Mouse (Mus musculus) granulocyte monocyte progenitor cell, adult 5-6 weeks (primary cell): Measurements from ENCODE around the gene Tes. TPM values are rescaled to one million over a fixed set of nuclear protein-coding genes. Genes with fewer than 3 reads are reported as not detected.
A peak's percentile ranks its signal among the peaks of the same experiment; 100 is the strongest.
"Not testable (repeated sequence)": the region's sequence is repeated elsewhere in the genome, so short reads cannot be mapped to it uniquely, and the experiment has no call there.

Source experiments
- ATAC-seq: replicated peaks from 2 replicates; pipeline ENCODE4 v1.8.0; 2016; ENCODE audit warnings: mild to moderate bottlenecking, moderate TSS enrichment, inconsistent platforms; ENCODE audit not compliant: poor library complexity, severe bottlenecking
- total RNA-seq, 2 experiments: library from RNA; stranded (forward) in 1 of 2; stranded (reverse) in 1 of 2; fragments of 200-712, 200-1000 nt in 1 of 2; fragments of >200 nt in 1 of 2; fragmentation: Nextera tagmentation in 1 of 2; gene quantifications; 2 replicates each; pipeline ENCODE4 v1.2.3; 2014 to 2017

The Tes gene
- 27.5 and 37.4 TPM in 2 replicates for total RNA-seq (2014; fragmentation: Nextera tagmentation)
- total RNA-seq (2017) = 40.0 and 47.5 TPM in 2 replicates

DNA sequence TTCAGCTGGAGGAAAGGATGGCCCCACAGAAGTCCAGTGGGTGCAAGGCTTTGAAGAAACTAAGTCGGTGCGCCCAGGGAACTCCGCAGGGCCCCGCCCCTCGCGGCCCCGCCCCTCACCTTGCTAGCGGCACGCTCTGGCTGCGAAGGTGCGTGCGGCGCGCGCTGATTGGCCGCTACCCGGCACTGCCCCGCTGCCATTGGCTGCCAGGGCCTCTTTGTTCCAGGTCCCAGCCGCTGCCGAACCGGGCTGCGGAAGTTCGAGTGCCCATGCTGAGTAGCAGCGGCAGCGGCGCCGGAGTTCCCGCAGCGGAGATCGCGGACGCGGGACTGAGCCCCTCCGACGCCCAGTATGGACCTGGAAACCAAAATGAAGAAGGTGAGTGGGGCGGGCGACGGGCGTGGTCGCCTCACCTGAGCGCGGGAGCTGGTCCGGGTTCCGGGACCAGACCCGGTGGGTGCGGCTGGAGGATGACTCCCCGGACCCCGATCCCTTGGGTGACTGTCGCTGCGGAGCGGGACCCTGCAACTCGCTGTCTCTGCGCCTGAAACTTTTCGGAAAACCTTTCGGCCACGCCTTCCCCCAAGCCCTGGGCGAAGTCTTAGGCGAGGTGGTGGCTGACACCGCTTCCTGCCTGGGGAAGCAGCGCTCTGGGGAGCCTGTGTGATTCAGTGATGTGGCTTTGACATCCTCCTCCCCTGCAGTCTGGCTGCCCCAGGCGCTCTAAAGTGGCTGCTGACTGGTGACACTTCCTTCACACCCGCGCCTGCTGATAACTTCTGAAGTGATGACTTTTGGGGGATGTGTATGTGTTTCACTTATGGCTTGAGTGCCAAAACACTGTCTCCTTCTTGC lies at the start of gene Tes:
Gene Tes, plus strand, starts transcription at position 214 of the 855 bp plus-strand sequence.
- ATAC-seq = peak; percentile 83

DNA sequence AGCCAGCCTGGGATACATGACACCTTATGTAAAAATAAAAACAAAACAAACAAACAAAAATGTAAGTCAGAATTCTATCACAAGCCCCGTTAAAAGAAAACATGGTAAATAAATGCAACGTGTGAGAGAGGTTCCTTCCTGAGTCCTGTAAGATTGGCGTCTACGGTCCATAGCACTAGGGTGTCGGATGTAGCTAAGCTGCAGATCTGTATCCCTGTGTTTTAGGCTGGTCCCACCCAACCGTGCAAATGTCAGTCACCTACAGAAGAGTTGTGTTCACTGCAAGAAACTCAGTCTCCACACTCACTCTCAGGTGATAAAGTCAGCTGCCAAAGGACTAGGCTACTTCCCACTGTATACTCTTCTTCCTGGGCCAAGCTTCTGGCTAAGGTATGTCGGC lies 39.1 kb upstream of the Tes start:
- no peak for ATAC-seq

DNA sequence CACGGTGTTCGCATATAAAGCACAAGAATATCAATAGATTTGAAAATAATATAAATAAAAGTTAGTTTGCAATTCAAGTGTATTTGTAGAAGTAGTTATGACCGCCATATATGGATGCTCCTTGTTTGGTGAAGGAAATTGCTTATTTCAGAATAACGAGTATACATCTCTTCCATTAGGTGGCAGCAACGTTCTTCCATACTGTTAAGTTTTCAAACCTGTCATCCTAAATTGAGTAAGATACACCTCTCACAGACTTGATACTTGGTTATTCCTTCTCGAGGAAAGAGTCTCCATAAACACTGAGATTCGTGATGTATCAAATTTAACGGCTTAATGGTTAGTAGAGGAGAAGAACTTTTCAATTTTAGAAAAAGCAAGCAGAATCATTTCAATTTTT lies 37.4 kb upstream of the Tes start:
- peak; percentile 88 for ATAC-seq

DNA sequence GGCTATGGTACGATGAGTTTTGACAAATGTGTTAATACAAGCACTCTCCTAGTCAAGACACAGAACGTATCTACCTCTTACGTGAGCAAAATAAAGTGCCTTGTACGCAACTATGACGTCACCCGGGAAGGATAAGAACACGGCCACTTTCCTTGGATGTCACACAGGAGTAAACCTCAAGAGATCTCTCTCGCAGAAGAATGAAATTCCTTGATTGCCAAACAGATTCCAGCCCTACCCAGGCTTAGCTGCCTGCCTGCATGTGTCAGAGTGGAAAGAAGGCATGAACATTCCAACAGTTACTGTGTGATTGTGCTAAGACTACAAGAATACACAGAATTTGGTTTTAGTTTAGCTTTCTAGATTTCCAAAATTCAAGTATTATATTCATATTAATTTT lies 36.1 kb upstream of the Tes start:
- no peak for ATAC-seq

DNA sequence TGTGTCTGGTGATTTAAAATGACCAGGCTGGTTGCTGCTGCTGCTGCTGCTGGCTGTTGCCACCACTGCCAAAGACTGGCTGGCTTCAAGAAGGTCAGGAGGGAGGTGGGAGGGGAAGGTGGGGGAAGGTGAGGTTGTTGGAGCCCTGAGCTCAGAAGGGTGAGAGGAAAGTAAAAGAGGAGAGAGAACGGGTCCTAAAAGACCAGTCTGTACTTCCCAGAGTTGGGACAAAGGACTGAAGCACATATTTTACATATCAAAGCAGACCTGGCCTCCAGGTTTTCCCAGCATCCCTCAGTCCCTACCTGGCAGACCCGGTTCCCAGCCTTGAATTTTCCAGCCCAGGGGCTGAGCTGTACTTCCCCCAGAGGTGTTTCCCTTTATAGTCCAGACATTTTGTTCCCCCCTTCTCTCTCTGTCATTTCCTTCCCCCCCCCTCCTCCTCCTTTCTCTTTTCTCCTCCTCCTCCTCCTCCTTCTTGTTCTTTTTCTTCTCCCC lies 32.7 kb upstream of the Tes start:
- ATAC-seq = no peak

DNA sequence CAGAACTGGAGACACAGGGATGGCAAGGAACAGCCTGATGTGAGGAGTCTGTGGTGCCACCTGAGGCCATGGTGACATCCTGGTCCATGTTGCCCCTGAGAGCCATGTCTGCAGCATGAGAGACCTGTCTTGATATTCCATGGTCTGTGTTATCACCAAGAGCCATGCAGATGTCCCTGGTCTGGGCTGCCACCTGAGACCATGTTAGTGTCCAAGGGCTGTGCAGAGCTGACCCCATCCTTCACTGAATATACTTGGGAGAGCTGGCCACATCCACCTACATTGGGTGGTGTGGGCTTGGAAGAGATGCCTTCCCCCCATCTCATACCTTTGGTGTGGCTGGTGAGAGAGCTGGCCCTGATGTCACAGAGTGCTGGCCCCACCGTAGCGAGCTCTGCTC lies 30.9 kb upstream of the Tes start:
- ATAC-seq = no peak

DNA sequence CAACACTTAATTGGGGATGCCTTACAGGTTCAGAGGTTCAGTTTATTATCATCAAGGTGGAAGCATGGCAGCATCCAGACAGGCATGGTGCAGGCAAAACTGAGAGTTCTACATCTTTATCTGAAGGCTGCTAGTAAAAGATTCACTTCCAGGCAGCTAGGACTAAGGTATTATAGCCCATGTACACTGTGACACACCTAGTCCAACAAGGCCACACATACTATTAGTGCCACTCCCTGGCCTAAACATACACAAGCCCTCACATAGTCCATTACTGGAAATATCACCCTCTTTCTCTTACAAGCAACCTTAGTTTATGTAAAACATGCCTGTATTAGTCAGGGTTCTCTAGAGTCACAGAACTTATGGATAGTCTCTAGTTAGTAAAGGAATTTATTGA lies 29.7 kb upstream of the Tes start:
- ATAC-seq = no peak

DNA sequence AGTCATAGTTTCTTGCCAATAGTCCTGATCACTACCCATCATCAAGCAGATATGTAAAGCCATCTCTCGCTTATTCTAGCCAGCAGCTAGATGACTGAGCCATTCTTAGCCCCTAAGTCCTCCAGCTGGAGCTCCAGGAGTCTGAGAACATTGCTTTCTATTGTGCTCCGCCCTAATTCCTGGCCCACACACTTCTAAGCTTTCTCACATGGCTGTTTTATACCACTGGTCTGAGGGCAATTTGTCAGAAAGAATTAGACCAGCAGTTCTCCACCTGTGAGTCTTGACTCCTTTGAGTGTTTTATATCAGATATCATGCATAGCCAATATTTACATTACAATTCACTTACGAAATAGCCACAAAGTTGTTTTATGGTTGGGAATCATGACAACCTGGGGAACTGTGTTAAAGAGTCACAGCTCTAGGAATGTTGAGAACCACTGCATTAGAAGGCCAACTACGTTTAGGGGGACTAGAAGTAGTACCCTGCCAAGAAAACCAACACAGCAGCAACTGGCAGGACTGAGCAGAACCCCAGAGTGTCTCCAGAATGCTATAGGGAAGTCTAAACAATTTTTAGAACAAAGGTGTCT lies 13.4 kb upstream of the Tes start:
- ATAC-seq = no peak

DNA sequence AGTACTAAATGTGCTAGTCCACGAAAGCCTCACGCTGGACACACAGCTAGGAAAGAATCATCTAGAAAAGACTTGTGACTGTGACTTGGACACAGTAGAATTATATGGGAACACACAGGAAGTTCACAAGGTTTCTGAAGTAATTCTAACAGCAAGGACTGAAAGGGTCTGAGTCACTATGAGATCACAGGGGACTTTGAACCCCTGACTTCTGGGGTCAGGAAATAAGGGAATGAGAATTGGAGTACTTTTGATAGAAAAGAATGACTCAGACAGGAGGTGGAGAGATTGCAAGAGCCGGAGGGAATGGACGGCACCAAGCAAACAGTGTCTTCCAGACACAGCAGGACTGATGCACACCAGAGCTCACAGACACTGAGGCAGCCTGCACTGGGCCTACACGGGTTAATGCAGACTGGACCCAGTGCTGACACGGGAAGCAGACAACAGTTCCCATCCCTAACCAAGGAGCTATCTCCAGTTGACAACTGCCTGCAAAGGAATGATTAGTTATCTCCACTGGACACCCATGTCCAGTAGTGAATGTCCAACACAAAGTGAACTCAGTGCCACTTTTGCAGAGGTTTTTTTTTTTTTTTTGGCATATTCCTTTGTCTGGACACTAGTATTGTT lies 11.8 kb upstream of the Tes start:
- no peak for ATAC-seq

DNA sequence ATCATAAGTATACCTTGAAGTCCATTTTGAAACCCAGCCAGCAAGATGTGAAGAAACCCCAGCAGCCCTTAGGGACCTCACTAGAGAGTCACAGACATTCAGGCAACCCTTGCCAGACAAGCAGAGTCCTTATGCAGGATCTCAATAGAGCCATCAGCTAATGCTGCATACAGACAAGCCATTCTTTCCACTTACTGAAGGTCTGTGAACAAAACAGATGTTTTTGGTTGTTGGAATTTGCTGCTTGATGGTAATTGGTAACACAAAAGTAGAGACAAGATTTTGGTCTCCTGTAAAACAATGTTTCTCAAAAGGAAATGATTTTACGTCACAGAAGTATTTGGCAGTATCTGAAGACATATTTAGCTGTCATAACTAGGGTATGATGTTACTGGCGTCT lies 10.2 kb upstream of the Tes start:
- no peak for ATAC-seq

DNA sequence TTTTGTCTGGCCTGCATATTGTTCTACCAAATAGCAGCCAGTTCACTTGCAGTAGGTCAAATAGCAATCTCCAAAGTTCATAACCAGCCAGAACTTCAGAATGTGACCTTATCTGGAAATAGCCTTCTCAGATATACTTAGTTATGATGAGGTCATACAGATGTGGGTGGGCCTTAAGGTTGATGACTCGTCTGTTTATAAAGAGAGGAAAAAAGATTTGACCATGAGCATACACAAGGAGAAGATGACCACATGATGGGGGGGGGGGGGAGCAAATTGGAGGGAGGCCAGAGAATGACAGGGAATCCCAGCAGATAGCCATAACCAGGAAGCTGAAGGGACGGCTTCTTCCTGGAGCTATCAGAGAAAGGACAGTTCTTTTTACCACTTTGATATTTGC lies 9.3 kb upstream of the Tes start:
- no peak for ATAC-seq

DNA sequence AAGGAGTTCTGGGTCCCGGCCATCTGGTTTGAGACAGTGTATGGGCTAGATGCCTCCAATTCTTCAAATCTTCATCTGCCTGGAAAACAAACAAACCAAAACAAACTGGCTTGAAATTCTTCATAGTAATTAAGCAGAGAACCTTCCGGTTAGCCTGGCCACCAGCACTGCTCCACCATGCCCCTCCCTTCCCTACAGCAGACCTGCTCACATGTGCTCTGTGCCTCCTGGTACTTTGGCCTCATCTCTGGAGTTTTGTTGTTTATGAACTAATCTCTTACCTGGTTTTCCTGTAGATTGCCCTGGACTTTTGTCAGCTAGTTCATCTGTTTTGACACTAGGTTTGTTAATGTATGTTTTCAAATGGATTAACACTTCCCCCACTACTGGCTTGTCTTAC lies 5.4 kb upstream of the Tes start:
- no peak for ATAC-seq

DNA sequence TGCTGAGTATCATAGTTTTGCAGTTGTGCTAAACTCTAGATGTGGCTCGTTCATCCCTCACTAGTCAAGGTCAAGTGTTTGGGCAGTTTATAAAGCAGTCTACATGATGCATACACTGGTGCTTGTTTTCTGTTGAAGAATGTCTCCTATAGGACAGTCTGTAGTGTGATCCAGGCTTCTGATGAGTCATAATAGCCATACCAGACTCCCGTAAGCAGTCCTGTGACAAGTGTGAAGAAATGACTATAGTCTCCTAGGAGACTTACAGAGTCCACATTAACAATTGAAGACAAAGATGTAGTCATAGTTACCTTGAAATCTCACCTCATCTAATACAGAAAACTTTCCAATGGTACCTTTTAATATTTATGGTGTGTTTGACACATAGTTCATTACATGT lies 4.8 kb upstream of the Tes start:
- no peak for ATAC-seq

DNA sequence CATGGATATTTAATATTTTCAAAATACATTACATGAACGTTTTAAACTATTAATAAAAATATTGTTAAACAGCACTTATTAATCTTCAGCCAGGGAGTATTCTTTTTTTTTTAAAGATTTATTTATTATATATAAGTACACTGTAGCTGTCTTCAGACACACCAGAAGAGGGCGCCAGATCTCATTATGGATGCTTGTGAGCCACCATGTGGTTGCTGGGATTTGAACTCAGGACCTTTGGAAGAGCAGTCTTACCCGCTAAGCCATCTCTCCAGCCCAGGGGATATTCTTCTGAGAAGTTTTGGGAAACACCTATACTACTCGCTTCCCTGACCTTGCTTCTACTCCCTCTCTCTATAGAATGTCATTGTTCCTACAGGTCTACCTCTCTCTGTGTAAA lies 3.1 kb upstream of the Tes start:
- ATAC-seq = not testable (repeated sequence)

DNA sequence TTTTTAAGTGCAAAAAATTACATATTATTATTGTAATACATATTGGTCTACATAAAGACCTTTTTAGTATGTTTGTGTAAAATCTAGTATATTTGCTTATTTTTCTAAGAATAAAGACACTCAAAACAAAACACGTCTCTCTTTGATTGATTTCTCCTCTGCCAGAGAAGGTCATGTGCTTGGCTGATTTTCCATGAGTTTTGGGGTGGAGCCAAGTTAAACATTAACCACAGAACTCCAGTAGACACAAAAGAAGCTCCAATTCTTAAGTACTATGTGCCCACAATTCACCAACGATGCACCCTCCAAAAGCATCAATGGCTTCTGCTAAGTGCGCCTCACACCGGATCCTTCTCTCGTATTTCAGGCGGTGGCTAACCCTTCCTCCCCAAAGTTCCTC lies 2.6 kb upstream of the Tes start:
- no peak for ATAC-seq

DNA sequence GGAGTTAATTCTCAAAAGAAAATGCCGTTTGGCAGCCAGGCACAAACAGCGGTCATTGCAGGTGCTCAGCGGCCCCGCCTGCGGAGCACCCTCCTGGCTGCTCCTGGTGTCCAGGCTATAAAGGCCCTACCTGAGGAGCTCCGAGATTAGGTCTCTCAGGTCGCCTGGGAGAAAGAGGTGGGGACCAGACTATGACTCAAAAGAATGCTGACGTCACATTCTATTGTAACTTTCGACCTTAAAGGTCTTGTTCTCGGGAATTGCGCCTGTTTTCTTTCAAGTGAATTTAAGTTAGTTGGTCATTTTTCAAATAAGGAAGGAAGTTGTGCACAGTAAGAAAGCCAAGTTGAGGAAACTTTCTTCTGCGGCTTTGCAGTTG lies 831 bp downstream of the Tes start:
- ATAC-seq = peak; percentile 49

DNA sequence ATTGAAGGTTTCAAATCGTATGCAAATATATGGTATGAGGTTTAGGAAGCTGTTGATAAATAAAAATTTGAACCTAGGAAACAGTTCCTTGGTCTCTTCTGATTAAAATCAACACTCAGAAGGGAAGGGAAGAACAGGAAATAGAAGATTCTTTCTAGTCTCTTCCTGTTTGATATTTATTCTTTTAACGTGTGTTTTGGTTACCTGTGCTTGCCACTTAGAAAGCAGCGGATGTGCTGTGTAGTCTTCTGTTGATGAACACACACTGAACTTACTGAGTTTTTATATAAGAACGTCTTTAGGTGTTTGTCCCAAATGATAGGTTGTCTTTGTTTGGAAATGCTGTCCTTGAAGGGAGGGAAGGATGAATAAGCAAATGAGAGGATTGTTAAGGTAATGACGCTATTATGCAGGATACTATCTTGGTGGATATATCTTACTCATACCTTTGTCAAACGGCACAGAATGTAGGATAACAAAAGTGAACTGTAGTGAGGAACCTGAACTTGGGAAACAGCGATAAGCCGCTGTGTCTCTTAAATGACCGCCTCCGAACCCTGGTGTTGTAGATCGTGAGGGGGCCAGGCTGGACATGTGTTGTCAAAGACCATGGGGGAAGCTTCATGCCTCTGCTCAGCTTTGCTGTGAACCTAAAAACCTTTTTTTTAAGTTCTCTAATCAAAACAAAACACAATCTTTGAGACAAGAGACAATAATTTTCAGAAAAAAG lies 1.4 kb downstream of the Tes start:
- no peak for ATAC-seq

DNA sequence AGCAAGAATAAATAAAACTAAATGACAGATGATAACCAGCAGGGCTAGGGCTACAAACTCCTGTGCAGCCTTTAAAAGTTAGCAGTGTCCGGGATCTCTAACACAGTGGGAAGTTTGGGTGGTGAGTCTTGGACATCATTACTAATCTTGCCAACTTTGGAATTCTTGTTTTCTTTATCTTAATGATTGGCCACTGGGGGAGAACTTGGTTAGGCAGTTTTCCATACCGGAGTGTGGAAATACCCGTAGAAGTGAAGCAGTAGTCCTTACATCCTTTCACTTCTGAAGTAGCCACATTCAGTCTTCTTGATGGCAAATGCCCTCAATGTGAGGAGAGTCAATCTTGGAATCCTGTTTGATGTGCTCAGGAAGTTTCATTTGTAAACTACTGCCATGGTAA lies 7.0 kb downstream of the Tes start:
- no peak for ATAC-seq

DNA sequence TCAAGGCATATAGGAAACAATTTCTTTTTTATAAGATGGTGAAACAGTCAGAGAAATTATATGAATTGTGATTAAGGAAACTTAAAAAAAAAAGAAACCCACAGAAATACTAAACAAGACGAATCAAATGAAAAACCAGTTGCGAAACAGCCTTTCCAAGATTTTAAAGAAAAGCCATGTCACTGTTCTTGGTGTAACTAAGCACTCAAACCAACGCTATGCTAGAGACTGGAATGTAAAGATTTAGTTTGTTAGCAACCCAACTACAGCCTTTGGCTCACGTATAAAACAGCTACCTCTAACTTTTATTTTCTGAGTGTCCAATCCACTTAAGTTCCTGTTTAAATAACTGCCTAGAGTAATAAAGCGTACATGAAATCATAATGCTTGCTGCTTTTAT lies 7.4 kb downstream of the Tes start:
- ATAC-seq = no peak

DNA sequence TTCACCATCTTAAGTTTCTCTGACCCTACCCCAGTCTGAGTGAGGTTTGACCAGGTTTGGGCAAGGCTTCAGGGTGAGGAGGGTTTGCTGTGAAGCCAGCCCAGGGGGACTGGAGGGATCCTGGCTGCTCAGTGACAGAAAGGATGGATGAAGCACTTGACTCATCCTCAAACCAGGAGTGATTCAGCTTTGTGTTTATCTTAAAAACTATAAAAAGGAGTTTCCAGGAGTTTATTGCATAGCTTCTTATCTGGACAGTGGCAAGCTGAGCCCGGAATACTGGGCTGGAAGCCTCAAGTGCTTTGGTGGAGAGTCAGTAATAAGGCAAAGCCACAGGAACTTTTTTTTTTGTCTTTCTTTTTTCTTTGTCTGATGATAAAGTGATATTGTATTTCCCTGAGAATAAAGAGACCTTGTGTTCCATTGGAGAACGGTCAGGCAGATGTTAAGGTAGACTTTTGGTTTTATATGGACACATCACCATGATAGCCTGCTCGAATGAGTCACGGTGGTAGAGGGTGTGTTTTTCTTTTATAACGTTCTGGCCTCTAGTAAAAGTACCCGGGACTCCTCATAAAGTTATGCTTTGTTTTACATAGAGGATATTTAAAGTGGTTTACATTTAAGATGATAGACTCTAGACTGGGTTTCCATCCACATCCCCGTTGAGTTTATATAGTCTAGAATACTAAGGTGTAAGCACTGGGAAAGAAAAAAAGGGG lies 8.0 kb downstream of the Tes start:
- ATAC-seq = no peak
